Mouse (Mus musculus): ENCODE measurements at regions not wholly inside any gene's neighbourhood (a gene's known extent, or its start where the extent isn't known, plus 50 kb on each side); places are given as distances from the start of the nearest gene placed in this dataset.

DNA sequence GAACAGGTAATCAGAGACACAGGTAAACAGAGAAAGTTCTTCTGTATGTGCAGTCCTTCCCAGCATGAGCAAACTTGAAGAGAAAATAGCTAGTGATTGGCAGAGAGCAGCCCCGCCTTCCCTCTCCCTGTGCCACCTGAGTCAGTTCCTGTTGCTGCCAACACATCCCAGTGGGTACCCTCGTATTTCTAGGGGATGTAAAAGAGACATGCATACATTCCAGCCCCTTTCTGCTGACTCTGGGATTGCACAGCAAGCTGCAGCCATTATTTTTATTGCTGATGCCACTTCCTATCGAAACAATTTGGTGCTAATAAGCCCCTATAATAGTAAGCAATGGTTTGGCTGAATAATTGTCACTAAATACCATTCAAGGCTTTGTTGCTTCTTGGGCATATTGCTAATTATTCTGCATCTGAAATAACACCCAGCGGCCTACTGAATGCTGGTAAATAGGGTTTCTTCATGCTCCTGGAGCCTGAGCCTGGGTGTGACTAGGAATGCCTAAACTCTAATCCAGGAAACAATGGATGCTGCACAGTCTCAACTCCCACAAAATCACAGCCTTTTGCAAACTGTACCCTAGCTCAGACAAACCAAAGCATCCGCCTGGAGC, 169.0 kb upstream of the Shisa6 start:
- Histone ChIP-seq H3K4me1 (ENCODE audit: control insufficient read depth, insufficient read depth, low read depth, low read length) (no peaks in the 10 kb centered on the region), H3K9me3 (ENCODE audit: control insufficient read depth, low read length) (no peaks in the 10 kb centered on the region), H3K36me3 (ENCODE audit: control insufficient read depth, insufficient read depth, low read length) (no peaks in the 10 kb centered on the region), H3K9ac (ENCODE audit: low read depth, low read length) (no peak overlapping the region), H3K4me3 (ENCODE audit: low read length) (no peak overlapping the region), H3K27ac (ENCODE audit: low read depth, low read length) (no peak overlapping the region), H3K27me3 (replicated peaks; ENCODE audit: control insufficient read depth, insufficient read depth, low read length) (no peaks in the 10 kb centered on the region), H3K4me2 (ENCODE audit: low read length) (no peak overlapping the region)
- no peak for ATAC-seq
- whole genome bisulfite sequencing = 69% methylated on average over 5 of the region's 5 CpGs

DNA sequence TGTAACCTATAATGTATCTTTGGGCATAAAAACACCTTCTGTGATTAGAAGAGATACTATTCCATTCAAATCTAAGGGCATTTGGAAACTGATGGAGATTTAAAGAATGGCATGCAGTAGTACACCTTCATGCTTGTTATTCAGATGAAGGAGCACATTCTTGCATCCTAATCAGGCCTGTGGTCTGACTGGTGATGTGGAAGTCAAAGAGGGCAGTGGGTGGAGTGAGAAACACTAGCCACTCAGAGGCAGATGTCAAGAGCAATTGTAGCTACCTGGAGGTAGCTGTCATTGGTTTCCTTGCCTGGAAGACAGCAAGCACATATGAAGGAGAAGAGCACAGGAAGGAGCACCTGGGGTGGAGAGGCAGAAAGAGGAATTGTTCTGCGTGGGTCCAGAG, 171.0 kb upstream of the Shisa6 start:
- no peak for ATAC-seq
- H3K4me2 ChIP-seq (ENCODE audit: low read length) = no peak overlapping the region
- H3K27ac ChIP-seq (ENCODE audit: low read depth, low read length) = no peak overlapping the region
- no peaks in the 10 kb centered on the region for H3K27me3 ChIP-seq (replicated peaks; ENCODE audit: control insufficient read depth, insufficient read depth, low read length)
- H3K9me3 ChIP-seq (ENCODE audit: control insufficient read depth, low read length) = no peaks in the 10 kb centered on the region
- H3K36me3 ChIP-seq (ENCODE audit: control insufficient read depth, insufficient read depth, low read length) = no peaks in the 10 kb centered on the region
- H3K4me1 ChIP-seq (ENCODE audit: control insufficient read depth, insufficient read depth, low read depth, low read length) = no peaks in the 10 kb centered on the region
- 75% methylated on average over 1 of the region's 1 CpGs for WGBS
- no peak overlapping the region for H3K9ac ChIP-seq (ENCODE audit: low read depth, low read length)
- no peak overlapping the region for H3K4me3 ChIP-seq (ENCODE audit: low read length)

DNA sequence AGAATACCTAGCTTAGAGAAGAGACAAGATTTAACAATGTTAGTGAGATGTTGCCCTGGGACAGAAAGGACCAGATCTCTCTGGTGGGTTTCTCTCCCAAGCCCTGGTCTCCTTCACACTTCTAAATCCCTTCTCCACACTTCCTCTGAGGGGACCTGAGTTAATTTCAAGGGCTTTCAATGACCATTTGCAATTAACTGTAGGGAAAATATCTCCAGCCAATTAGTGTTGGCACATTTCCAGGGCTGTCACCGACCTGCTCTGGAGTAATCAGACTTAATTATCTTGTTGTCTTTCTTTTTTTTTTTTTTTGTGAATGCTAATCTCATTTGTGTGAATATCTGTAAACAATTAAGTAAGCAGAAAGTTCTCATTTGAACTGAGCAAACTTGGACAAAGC, 166.3 kb upstream of the Pirt start:
- 45% methylated on average over 1 of the region's 1 CpGs for WGBS
- Histone ChIP-seq H3K36me3 (ENCODE audit: control insufficient read depth, insufficient read depth, low read length) (no peaks in the 10 kb centered on the region), H3K4me3 (ENCODE audit: low read length) (no peak overlapping the region), H3K27me3 (replicated peaks; ENCODE audit: control insufficient read depth, insufficient read depth, low read length) (no peaks in the 10 kb centered on the region), H3K4me2 (ENCODE audit: low read length) (no peak overlapping the region), H3K9ac (ENCODE audit: low read depth, low read length) (no peak overlapping the region), H3K9me3 (ENCODE audit: control insufficient read depth, low read length) (0 out of 2 replicates have a peak, but pooled peaks cover 2% of the 10 kb centered on the region), H3K27ac (ENCODE audit: low read depth, low read length) (no peak overlapping the region), H3K4me1 (ENCODE audit: control insufficient read depth, insufficient read depth, low read depth, low read length) (no peaks in the 10 kb centered on the region)
- no peak for ATAC-seq

DNA sequence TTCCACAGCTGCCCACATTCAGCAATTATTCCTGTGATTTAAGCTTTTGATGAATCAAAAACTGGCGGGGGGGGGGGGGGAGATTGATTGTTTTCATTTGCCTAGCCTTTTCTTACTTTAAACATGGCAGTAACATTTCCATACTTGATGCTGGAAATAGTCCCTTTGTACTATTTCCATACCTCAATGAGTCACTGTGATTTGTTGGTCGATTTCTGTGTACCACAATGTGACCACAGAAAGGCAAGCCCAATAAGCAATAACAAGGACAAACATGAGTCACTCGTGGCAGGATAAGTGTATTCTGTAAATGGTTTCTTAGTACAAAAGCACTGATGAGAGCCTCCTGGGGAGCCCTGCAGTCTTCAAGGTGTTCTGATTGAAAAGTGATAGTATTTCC, 121.8 kb upstream of the Pirt start:
- 58% methylated on average over 3 of the region's 3 CpGs for WGBS

DNA sequence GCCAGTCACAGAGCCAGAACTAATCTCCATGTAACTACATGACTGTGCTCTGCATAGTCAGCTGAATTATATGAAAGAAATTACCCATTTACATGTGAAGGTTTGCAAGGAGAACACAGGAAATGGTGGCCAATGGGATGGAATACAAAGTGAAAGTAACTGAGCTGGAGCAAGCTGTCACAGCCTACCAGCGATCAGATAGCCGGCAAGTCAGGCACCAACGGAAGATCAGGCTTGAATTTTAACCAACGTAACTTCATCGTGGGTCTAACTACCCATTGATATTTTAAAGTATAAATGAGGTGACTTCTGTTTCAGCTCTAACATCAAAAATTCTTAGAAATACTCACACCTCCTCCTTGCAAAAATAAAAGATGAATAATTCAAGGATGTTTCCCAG, 104.9 kb upstream of the Pirt start:
- H3K27me3 ChIP-seq (replicated peaks; ENCODE audit: control insufficient read depth, insufficient read depth, low read length) = no peaks in the 10 kb centered on the region
- no peak overlapping the region for H3K27ac ChIP-seq (ENCODE audit: low read depth, low read length)
- no peak overlapping the region for H3K4me3 ChIP-seq (ENCODE audit: low read length)
- ATAC-seq = no peak
- WGBS = 87% methylated on average over 5 of the region's 5 CpGs
- no peaks in the 10 kb centered on the region for H3K36me3 ChIP-seq (ENCODE audit: control insufficient read depth, insufficient read depth, low read length)
- H3K4me1 ChIP-seq (ENCODE audit: control insufficient read depth, insufficient read depth, low read depth, low read length) = no peaks in the 10 kb centered on the region
- no peaks in the 10 kb centered on the region for H3K9me3 ChIP-seq (ENCODE audit: control insufficient read depth, low read length)
- no peak overlapping the region for H3K4me2 ChIP-seq (ENCODE audit: low read length)
- H3K9ac ChIP-seq (ENCODE audit: low read depth, low read length) = no peak overlapping the region

More for the DNA sequence above, 121.8 kb upstream of the Pirt start:
- Histone ChIP-seq H3K9me3 (ENCODE audit: control insufficient read depth, low read length) (peaks cover 3% of the 10 kb centered on the region; the same call in 1 of the 2 replicates), H3K4me1 (ENCODE audit: control insufficient read depth, insufficient read depth, low read depth, low read length) (no peaks in the 10 kb centered on the region), H3K27ac (ENCODE audit: low read depth, low read length) (no peak overlapping the region), H3K9ac (ENCODE audit: low read depth, low read length) (no peak overlapping the region), H3K4me2 (ENCODE audit: low read length) (no peak overlapping the region), H3K4me3 (ENCODE audit: low read length) (no peak overlapping the region), H3K36me3 (ENCODE audit: control insufficient read depth, insufficient read depth, low read length) (no peaks in the 10 kb centered on the region), H3K27me3 (replicated peaks; ENCODE audit: control insufficient read depth, insufficient read depth, low read length) (no peaks in the 10 kb centered on the region)
- no peak for ATAC-seq

DNA sequence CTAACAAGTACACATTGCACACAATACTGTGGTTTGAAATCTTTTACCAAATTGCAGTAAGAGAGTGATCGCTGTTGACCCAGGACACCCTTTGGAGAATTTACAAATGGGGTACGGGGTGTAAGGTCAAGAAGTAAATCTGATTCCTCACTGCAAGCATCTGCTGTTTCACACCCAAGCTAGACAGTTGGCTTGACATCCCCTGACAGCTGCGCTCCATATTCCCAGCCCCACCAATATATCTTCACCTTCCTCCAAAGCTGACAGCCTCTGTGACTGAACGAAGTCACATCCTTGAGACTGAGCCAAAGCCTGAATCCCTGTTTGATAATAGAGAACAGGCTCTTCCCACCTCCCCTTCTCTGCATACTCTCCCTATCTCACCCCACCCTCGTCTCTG, 98.5 kb upstream of the Pirt start:
- no peaks in the 10 kb centered on the region for H3K9me3 ChIP-seq (ENCODE audit: control insufficient read depth, low read length)
- H3K4me2 ChIP-seq (ENCODE audit: low read length) = no peak overlapping the region
- H3K27ac ChIP-seq (ENCODE audit: low read depth, low read length) = no peak overlapping the region
- WGBS = 63% methylated on average over 5 of the region's 5 CpGs
- no peaks in the 10 kb centered on the region for H3K4me1 ChIP-seq (ENCODE audit: control insufficient read depth, insufficient read depth, low read depth, low read length)
- no peak overlapping the region for H3K9ac ChIP-seq (ENCODE audit: low read depth, low read length)
- no peak for ATAC-seq
- H3K4me3 ChIP-seq (ENCODE audit: low read length) = no peak overlapping the region
- H3K27me3 ChIP-seq (replicated peaks; ENCODE audit: control insufficient read depth, insufficient read depth, low read length) = no peaks in the 10 kb centered on the region
- no peaks in the 10 kb centered on the region for H3K36me3 ChIP-seq (ENCODE audit: control insufficient read depth, insufficient read depth, low read length)

DNA sequence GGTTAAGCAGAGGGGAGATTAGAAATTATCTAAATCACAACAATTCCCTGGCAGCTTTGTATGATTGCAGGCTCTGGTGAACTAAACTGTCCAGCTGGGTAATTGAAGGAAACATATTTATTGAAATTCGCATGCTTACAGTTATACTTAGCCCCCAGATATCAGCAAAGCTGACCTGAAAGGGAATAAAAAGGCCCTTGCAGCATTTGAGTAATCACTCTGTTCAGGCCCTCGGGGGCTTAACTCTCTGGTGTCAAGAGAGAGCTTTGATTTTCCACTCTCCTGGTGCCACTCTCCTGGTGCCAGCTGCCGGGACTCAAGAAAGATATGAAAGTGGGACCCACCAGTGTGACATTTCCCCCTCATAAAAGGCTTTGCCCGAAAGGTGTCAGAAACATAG, 98.0 kb upstream of the Pirt start:
- Histone ChIP-seq H3K9me3 (ENCODE audit: control insufficient read depth, low read length) (no peaks in the 10 kb centered on the region), H3K27me3 (replicated peaks; ENCODE audit: control insufficient read depth, insufficient read depth, low read length) (no peaks in the 10 kb centered on the region), H3K36me3 (ENCODE audit: control insufficient read depth, insufficient read depth, low read length) (no peaks in the 10 kb centered on the region), H3K9ac (ENCODE audit: low read depth, low read length) (no peak overlapping the region), H3K4me3 (ENCODE audit: low read length) (no peak overlapping the region), H3K4me1 (ENCODE audit: control insufficient read depth, insufficient read depth, low read depth, low read length) (no peaks in the 10 kb centered on the region), H3K27ac (ENCODE audit: low read depth, low read length) (no peak overlapping the region), H3K4me2 (ENCODE audit: low read length) (no peak overlapping the region)
- 59% methylated on average over 4 of the region's 4 CpGs for WGBS
- no peak for ATAC-seq

DNA sequence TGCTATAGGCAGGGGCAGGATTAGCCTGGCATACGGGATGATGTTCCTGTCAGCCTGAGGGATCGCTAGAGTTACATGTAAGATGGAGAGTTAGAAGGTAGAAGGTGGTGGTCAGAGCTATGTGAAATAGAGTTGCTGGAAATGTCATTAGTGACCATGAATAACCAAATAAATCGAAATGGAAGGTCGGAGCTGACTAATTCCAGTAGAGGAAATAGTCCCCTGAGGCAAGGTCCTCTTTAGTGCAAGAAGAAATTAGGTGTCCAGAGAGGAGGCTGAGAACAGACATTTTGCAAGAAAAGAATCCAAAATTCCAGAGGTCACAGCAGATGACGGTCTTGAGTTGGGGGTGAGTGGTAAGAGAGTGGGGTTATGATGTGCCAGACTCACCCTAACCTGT, 75.9 kb upstream of the Pirt start:
- Histone ChIP-seq H3K9ac (ENCODE audit: low read depth, low read length) (no peak overlapping the region), H3K9me3 (ENCODE audit: control insufficient read depth, low read length) (no peaks in the 10 kb centered on the region), H3K36me3 (ENCODE audit: control insufficient read depth, insufficient read depth, low read length) (no peaks in the 10 kb centered on the region), H3K27me3 (replicated peaks; ENCODE audit: control insufficient read depth, insufficient read depth, low read length) (no peaks in the 10 kb centered on the region), H3K4me3 (ENCODE audit: low read length) (no peak overlapping the region), H3K27ac (ENCODE audit: low read depth, low read length) (no peak overlapping the region), H3K4me1 (ENCODE audit: control insufficient read depth, insufficient read depth, low read depth, low read length) (no peaks in the 10 kb centered on the region), H3K4me2 (ENCODE audit: low read length) (no peak overlapping the region)
- WGBS = 88% methylated on average over 5 of the region's 5 CpGs
- no peak for ATAC-seq

DNA sequence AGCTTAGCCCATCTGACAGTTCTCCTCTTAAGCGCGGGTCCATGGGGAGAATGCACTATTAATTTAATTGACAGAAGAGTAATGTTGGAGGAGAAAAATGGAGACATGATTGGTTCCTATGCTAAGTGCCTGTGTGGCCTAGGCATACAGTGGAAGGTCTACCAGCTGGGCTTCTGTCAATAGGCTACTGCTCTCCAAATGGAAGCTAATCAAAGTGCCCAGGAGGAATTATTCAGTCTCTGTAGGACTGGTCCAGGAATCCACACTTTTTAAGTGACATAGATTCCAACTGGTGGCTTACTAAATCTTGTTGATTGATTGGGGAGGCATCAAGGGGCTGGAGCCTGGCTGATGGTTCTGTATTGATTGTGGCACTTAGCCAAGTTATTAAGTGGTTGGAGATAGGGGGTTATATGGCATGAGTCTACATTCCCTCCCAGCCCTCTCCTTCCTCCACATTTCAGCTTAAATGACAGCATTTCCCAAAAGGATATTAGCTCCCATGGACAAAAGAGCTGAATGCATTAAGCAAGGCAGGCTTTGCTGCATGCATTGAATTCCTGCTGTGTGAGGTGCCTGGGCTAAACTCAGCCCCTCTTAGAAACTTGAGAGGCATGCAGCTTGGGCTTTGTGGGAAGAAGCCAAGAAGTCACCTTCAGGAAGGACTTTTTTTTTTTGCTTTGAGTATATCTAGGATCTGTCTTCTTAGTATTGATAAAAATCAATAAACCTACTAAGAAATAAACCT, 75.0 kb upstream of the Pirt start:
- no peak overlapping the region for H3K27ac ChIP-seq (ENCODE audit: low read depth, low read length)
- no peaks in the 10 kb centered on the region for H3K9me3 ChIP-seq (ENCODE audit: control insufficient read depth, low read length)
- H3K4me1 ChIP-seq (ENCODE audit: control insufficient read depth, insufficient read depth, low read depth, low read length) = no peaks in the 10 kb centered on the region
- WGBS = 71% methylated on average over 2 of the region's 2 CpGs
- H3K4me2 ChIP-seq (ENCODE audit: low read length) = no peak overlapping the region
- H3K9ac ChIP-seq (ENCODE audit: low read depth, low read length) = no peak overlapping the region
- ATAC-seq = no peak
- no peaks in the 10 kb centered on the region for H3K36me3 ChIP-seq (ENCODE audit: control insufficient read depth, insufficient read depth, low read length)
- no peaks in the 10 kb centered on the region for H3K27me3 ChIP-seq (replicated peaks; ENCODE audit: control insufficient read depth, insufficient read depth, low read length)
- no peak overlapping the region for H3K4me3 ChIP-seq (ENCODE audit: low read length)
